Mouse (Mus musculus): Measurements from ENCODE around the gene Pbp2.
A peak's percentile ranks its signal among the peaks of the same experiment; 100 is the strongest.

The Pbp2 gene

DNA sequence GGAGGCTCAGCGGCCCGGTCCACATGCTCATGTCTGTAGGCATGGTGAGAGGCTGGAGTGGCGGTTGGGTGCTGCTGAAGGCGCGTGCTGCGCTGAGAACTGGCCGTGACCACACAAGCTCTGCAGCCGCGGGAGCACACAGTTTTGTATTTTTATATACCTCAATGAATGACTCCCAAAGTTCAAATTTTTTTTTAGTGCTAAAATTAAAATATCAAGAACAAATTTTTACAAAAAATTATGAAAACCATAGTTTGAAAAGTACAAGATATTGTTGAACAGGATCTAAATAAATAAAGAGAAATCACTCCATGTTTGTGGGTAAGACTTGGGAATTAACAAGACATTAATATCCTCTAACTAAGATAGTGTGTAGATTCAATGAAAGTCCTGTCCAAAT is at the start of gene Pbp2:
TSS of gene Pbp2 (minus strand) at position 101 of the 400 bp plus-strand sequence.
- DNase-seq, result no peak

DNA sequence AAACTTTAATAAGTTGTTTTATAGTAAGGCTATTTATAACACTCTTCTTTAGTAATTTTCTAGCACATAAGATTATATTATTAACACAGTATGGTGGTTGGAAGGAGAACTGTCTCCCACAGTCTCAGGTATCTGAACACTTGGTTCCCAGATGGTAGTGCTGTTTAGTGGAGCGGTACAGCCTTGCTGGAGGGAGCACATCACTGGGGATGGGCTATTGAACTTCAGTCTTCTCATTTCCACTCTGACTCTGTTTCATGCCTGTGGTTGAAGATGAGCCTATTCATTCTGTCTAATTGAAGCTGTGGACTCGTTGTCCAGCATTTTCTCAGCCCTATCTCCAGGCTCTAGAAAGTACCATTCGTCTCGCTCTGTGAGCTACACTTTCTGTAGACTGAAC is 44.7 kb upstream of the Pbp2 start:
- DNase-seq, result no peak

DNA sequence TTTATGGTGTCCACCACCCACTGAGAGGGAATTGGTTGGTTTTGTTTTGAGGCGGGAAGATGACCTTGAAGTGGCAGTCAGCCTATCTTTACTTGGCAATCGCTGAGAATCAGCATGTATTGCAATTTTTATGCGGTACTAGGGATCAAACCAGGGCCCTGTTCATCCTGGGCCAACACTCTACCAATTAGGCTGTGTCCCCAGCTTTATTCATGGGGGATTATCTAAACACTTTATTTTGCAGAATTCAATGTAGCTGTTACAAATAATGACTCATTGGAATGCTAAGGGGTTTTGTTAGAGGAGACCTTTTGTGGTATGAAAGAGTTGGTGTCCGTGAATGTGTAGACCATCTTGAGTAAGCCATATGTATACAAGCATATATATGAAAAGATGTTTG is 42.3 kb upstream of the Pbp2 start:
- DNase-seq, result no peak

DNA sequence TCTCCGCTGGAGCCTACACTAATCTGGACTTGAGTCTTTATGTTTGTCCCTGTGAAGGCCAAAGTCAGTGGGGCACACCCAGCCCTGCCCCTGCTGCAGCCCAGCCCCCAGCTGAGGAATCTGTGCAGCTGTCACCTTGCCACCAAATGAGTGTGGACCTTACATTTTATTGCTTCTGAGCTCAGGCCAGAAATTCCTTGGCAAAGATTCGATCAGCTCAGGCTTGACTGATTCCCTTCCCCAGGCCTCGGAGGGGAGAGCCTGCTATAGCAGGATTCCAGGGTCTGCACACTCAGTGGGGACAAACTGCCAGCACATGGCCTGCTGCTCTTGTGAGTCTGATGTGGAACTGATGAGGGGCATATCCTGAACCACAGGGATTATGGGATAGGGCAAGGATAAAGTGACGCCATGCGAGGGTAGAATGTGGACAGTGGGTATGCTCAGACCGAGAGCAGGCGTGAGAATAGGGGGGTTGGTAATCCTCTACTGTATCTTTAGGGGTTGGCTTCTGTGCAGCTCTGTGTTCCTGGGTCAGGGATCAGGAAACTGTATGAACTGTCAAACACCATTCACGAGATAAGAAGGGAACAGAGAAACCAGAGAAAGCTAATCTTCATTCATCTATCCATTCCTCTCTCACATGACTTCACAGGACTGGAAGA is 41.6 kb upstream of the Pbp2 start:
- DNase-seq, result no peak

DNA sequence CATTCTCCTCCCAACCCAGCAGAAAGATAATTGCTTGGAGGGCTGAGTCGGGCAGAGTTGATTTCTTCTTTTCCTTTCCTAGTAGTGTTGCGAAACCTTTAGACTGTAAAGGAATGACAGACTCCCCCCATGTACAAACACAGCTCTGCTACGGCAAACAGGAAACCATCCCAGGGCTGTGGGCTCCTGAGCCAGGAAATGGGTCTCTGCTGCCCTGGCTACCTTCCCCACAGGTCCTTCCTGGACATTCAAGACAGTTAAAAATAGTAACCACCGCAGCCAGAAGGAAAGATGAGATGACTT is 30.8 kb upstream of the Pbp2 start:
- DNase-seq, result no peak

DNA sequence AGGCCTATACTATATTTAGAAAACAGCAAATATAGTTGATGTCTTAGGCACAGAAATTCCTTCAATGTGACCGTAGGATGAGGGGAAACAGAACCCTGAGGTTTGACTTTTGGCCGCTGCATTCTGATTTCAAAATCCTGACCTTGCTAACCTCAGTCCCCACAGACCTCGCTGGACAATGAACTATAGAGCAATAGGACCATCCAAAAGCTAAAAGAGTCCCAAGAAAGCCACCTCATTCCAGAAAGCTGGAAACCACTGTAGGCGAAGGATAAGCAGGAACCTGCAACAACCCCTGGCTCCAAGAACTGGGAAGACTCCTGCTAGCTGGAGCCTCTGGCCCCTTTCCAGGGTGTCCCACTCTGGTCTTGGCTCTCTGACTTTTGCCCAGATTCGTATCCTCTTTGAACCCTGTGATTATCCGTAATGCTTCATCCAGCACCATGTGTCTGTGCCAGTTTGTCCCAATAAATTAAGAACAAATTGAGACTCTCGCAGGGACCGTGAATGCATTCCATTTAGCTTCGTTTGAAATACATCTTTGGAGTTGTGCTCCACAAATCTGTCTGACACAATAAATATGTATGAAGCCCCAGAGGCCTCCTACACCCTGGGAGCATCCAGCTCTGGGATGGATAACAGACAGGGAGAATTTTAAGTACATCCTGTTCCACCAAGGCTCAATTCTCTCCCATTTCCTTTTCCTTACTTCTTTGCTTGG is 30.3 kb upstream of the Pbp2 start:
- no peak for DNase-seq

DNA sequence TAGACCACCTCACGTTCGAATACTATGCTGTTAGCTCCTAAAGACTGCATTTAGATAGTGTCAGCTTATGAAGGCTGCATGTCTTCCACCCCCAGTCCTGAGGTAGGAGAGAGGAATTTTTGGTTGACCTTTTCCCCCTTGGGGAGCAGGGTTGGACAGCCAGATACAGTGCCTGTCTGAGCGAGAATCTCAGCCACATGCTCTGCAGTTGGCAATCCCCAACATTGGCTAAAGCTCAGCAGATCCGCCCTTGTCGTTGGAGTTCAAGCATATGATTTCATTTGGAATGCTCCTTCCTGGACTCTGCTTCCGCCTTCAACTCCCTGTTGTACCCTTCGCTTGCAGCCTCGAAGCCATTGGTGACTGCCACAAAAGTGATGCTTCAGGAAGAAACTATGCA is 26.2 kb upstream of the Pbp2 start:
- DNase-seq, result no peak

DNA sequence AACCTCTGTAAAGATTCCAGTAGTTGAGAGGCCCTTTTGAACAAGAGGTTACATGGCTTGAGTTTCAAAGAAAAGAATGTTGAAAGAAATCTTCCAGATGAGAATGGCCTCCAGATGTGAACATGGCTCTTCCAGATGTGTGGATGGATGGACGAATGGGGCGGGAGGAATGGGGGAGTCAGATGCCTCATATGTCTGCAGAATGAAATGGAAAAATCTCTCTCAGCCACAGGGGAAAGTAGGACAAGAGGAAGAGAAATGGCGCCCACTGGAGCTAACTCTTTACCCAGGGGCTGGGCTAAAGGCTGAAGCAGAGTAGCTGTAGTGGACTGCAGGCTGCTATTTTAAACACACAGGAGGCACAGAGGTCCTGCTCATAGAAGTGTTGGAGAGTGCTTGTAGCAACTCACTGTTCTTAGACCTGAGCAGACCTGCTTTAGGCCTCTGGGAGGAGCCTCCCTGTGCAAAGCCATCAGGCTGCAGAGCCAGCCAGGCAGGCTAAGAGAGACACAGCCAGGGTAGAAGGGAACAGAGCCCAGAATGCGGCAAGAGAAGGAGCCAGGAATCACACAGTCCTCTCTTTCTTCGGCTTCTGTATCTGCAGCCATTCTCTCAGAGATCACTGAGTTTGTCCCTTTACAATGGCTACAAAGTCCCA is 23.9 kb upstream of the Pbp2 start:
- DNase-seq, result no peak

DNA sequence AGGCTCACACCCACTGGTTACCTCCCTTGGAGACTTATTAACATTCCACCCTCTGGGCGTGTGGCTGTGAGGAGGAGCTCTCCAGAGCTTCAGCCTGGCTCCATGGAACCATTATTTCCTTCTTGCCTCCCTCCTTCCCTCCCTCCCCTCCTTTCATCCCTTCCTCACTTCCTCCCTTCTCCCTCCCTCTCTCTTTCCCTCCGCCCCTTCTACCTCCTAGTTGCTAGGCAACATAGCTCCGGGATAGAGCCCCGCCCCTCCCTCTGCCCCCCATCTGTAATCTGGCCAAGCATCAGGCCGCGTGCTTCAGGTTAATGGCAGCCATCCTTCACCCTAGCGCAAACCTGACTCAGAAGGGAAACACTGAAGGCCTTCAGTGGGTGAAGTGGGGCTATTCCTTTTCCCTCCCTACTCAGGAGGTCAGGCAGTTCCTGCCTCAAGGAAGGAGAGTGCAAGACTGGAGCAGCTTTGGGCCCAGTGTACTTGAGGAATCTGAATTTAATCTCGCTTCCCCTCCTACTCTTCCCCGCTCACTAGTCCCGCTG is 22.6 kb upstream of the Pbp2 start:
- no peak for DNase-seq

DNA sequence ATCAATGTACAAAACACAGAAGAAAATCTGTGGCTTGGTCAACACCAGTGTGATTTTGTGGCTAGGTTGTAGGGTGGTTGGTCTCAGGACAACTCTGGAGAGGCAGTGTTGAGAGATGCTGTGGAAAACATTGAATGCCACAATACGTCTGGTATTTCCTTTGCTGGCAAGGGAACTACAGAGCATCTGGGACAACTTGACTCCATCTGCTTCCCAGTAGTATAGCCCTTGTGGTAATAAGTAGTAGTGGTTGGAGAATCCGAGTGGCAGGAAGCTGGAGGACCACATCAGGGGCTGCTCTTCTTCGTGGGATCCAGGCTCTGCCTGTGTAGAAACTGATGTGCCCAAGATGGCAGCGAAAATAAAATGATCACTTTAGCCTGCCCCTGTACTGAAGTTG is 21.7 kb upstream of the Pbp2 start:
- no peak for DNase-seq

DNA sequence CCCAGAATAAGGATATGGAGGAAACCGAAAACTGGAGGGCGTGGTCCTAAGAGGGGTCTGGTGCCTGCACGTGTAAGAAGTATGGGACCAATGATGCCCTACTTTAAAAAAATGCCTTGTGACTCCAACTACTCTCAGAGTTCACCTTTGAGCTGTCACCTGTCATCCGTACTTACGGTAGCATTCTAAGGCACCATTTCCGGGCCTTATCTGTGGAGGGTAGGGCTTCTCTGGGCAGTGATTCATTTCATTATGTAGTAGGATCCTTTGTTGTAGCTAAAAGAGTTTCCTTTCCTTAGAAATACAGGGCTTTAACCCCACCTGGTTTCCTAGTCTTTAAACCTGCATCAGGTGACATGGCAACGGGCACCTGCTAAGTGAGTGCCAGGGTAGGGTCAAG is 16.6 kb upstream of the Pbp2 start:
- no peak for DNase-seq

DNA sequence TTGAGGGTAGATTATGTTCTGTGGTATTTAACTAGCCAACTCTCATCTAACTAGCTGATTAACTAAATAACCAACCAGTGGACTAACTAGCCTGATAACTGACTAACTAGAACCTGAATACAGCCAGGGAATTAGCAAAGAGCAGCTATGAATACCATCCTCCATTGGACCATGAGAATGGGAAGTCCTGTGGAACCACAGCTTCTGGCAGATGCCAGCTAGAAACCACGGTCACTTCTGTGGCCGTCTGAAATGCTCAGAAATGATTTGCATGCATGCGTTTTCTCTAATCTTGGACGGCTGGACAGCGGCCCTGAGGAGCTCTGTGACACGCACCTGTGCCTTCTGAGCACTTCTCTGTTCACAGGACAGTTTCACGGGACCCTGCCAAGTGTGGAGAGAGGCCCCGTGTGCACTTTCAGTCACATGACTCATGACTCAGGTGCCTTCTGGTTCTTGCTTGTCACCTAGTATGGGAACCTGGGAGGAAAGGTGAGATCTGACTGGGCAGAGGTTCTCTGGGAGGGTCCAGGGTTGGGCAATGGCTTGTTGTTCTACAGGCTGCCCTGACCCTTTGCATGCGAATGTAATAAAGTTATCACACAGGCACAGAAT is 14.6 kb upstream of the Pbp2 start:
- peak; percentile 25 for DNase-seq

DNA sequence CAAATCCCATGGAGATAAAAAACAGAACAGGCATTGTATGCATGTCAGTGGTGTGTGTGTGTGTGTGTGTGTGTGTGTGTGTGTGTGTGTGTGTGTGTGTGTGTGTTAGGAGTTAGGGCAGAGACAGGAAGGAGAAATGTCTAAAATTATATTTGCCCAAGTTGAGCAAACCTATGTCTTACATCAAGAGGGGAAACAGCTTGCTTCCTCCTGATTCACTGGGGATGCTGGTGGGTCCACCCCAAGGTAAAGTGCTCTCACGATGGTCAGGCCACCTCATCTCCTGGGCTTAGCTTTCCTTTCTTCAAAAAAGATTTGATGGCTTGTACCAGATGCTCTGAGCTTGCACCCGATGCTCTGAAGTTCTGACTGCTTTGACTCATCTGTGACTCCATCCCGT is 13.9 kb upstream of the Pbp2 start:
- peak; percentile 21 for DNase-seq

DNA sequence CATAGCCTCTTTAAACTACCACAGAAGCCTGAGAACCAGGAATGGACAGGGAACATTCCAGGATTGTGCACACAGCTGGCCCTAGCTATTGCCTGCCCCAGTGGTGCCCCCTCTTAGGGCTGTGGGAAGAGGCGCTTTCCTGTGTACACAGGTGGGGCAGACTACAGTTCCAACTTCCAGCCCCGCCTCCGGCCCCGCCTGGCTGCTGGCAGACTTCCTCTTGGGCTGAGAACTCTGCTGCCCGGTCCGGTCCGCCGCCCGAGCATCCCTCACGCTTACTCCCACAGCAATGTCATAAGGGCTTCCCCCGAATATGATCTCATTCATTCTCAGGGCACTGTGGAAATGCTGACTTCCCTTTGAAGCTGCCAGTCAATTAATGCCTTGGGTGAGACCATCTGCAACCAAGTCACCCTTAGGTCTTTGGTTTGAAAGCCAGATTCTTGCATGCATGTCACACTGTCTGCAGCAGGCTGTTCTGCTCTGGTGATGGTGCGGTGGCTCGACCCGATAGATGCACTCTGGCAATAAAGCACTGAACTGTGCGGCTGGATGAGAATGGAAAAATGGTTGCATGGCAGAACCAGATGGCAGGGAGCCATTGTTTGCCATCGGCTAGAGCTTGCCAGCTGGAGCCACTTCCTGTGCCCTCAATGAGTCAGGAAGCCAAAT is 13.2 kb upstream of the Pbp2 start:
- peak; percentile 81 for DNase-seq

DNA sequence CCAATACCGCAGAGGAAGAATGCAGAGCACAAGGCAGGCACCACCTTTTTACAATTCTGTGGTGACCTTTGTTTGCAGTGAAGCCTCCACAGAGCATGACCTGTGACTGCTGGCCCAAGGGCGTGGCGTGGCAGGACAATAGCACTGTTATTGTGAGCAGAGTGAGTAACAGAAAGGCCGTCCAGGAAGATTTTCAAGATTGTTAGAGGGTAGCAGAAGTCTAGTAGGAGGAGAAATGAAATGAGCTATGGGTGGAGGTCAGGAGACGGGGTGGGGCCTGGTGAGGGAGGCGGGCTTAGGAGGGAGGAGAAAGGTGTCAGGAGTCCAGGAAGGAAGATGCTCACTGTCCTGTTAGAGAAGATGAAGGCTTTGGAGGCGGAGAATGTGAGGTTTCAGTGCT is 12.5 kb upstream of the Pbp2 start:
- peak; percentile 23 for DNase-seq

DNA sequence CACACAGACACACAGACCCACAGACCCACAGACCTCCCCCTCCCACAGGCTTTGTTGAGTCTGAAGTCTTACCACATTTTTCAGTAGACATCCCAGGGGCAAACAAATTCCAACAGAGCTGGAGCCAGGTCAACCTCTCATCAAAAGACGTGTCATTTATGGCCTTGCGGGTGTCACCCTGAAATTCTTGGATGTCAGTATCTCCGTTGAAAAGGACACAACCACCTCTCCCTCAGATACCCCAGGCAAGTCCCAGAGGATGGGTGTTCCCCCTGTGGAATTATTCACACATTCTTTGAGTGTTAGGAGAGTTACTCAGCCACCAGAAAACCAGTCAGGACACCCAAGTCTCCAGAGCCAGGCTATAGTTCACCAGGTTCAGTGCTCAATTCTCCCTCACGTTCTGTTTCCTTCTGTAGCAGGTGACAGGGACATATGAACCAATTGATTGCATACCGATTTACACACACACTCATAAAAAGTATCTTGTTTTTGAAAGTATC is 9.3 kb upstream of the Pbp2 start:
- DNase-seq, result no peak

DNA sequence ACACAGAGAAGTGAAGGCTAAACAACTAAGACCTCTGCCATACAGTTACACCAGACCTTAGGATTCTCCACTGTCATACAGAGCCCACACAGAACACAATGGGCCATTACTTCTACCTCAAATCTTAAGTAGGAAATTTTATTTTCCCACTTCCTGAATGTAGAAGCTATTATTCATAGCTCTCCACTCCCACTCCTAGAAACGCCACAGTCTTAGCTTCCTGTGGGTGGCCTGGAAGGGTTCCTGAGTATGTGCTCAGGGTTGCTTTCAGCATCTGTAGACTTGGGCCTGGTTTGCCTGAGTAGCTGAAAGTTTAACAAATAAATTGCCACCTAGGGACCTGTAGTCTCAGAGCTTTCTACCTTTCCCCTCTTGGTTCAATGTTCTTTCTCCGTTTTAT is 5.9 kb upstream of the Pbp2 start:
- DNase-seq, result no peak

DNA sequence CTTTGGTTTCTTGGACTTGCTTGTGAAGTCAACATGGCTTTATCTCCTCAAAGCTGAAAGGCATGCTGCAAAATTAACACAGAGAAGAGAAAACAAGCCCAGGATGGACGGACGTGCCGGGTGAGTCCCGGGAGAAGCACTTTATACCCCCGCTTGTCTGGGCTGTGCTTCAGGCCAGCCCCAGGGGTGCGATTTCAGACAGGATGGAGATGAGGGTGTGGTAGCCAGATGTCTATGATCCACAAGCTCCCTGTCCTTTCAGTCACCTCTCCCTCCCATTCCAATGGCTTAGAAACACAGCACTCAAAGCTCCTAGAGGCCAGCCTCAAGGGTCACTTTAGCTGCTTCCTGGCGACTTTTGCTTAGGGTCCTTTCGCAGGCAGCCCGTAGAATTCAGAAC is 3.8 kb upstream of the Pbp2 start:
- DNase-seq, result no peak

DNA sequence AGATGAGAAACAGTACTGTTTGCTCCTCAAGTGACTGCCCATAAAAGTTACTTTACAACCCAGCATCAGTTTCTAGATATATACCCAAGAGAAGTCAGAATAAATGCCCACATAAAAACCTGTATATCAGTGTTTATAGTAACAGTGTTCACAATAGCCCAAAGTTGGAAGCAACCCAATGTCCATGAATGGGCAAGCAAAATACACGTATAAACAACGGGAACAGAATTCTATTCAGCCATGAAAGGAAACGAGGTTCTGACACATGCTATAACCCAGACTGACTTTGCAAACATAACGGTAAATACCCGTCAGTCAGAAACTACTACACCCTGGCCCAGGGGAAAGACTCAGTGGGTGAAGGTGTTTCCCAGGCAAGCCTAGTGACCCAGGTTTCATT is 1.8 kb upstream of the Pbp2 start:
- DNase-seq, result no peak

DNA sequence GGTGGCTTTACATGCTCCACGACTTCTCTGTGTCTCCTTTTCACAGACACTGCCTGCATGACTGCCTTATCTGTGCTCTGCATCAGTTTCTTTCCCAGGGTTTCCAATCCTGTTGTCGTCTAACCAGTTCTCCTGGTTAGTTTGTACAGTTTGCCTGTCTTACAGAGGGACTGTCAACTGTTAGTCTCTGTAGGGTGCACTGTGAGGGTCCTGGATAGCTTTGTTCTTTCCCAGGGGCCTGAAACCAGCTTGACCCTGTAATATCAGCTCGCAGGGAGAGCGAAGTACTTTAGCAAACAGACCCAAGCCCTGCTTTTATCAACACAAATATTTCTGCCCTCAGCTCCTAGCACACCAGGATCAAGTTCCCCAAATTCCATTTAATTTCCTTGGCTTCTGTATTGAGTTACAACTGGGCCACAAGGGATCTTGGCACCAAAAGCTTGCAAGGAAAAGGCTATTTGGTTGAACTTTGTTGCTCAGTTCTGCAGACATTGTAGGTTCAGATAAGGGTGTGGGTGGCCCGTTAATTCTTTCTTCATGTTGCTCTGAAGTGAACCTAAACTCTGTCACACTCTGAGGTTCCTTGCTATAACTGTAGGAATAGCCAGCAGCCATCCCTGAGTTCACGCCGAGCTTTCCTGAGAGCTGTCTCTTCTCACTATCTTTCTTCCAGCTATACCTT is 5.5 kb downstream of the Pbp2 start:
- DNase-seq, result no peak

DNA sequence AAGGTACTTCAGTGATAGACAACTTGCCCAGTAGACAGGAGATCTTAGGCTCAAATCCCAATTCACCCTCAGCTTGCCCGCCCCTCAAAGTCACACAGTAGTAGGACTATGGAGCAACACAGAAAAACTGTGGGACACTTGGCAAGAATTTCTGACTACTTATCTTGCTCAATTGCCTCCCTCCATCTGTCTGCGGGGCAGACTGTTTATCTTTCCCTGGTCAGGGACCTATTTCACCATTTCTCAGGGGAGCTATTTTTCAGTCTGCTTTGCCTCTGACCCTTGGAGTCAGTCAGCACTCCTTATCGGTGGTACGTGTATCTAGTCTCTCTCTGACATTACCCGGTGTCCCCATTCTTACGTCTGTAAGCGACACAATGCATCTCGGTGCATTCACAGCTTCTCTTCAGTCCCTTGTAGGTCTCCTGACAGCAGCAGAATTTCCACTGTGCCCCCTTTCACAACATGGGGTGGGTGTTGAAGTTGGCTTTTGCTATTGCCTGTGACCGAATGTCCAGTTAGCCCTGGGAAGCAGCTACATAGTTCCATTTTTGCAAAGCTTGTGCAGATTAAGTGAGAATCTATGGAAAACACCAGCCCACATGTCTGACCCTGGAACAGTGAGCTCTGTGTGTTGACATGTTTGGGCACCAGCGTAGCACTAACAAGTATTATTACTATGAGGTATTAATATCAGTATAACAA is 7.6 kb downstream of the Pbp2 start:
- no peak for DNase-seq

DNA sequence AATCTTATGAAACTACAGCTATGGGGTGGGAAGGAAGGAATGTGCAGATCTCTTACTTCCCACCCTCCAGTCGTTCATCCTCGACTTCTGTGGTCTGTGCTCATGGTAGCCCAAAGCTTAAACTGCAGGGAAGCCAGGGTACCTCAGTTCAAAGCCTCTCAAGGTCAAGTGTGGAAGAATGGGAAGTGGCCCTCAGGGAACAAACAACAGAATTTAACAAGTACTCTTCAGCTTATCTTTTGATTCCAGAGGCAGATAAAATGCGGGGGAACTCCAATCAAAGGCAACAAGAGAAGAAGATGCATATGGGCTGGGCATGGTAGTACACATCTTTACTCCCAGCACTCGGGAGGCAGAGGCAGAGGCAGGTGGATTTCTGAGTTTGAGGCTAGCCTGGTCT is 9.7 kb downstream of the Pbp2 start:
- no peak for DNase-seq
